Mouse (Mus musculus): ENCODE measurements around the gene Zfp385b.

Gene Zfp385b

DNA sequence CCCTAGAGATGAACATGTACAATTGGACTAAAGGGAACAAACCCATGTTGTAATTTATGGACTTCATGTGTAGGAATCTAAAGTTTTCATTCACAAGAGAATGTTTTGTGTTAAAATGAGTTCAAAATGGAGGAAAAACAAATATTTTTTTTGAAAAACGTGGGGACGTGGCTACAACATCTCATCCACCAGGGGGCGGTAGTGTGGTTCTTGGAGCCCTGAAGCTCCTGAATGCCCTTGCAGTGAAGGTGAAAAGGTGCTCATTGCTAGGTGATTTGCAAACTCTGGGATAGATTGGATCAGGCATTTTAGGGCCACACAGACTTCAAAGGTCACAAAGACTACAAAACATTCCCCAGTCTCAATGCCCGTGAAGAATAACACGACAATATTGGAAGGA, 432.9 kb downstream of the Zfp385b start:
- DNase-seq (ENCODE audit: low read depth, low spot score): peak; percentile 73

DNA sequence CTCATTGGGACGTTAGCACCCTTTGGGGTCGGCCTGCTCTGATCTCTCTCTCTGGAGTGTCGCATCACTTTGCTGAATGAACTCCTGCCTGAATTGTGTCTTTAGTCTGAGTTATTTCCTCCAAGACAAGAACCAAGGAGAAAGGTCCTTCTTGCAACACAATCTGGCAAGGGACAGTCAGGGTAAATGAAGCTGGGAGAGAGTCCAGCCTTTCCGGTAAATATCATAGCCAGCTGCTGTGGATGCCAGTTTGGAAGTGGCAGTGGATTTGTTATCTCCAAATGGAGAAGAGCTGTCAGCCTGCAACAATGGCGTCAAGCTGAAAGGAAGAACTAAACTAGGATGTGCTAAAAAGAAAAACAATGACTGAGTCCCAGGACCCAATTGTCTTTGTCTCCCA, 436.7 kb downstream of the Zfp385b start:
- no peak for DNase-seq (ENCODE audit: low read depth, low spot score)

GRCm38 (mm10) chr2:77379907-77380306, 439.5 kb downstream of the Zfp385b start:
- DNase-seq (ENCODE audit: low read depth, low spot score): no peak

- no peak for DNase-seq (ENCODE audit: low read depth, low spot score)
Measured at GRCm38 (mm10) chr2:77379332-77379731, 440.1 kb downstream of the Zfp385b start.

DNA sequence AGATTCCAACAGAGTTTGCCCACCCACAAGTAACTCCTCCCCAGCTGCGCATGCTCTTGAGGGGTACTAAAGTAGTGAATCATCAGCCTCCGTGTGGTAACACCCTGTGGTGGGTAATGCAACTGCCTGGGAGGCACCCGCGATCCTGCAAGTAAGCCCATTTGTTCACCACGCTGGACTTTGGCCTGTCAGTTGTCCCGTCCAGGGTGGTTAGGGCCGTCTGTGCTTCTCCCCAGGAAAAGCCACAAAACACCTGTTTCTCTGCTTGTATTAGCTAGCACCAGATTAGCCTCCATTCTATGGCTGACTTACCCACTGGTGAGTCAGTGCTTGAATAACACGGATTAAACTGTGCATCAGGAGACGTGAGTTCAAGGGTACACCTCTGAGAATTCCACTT, 442.6 kb downstream of the Zfp385b start:
- no peak for DNase-seq (ENCODE audit: low read depth, low spot score)

- DNase-seq (ENCODE audit: low read depth, low spot score): peak; percentile 6
Measured at GRCm38 (mm10) chr2:77375155-77375554, 444.3 kb downstream of the Zfp385b start.

GRCm38 (mm10) chr2:77369174-77369573, 450.3 kb downstream of the Zfp385b start:
- peak; percentile 49 for DNase-seq (ENCODE audit: low read depth, low spot score)

Measured in R1 (cell line).